Mouse (Mus musculus) intestine, embryonic 14.5 days (tissue): Measurements from ENCODE around the gene Prpf40b. TPM values are rescaled to one million over a fixed set of nuclear protein-coding genes. Genes with fewer than 3 reads are reported as not detected.
"Not testable (repeated sequence)": the region's sequence is repeated elsewhere in the genome, so short reads cannot be mapped to it uniquely, and the experiment has no call there.

Experiments used
- ATAC-seq: fragments of 200-750 bp; cut with Nextera tagmentation; replicated peaks from 2 replicates; pipeline ENCODE4 v1.8.0; 2017; ENCODE audit warnings: low read depth, moderate number of reproducible peaks, moderate TSS enrichment, moderate library complexity; ENCODE audit not compliant: low FRiP score, low TSS enrichment
- DNase-seq: peaks from one replicate; pipeline ENCODE4 v3.0.0-alpha.2; 2018; ENCODE audit warnings: low spot score
- H3K27ac ChIP-seq: fragments of 300-500 bp; sonication (generic); 2 replicates; pipeline ENCODE4 v1.5.1; 2014; ENCODE audit warnings: low read depth, mild to moderate bottlenecking, control low read depth
- H3K27me3 ChIP-seq: fragments of 300-500 bp; sonication (generic); replicated peaks from 2 replicates; pipeline ENCODE4 v1.6.1; 2014; ENCODE audit warnings: low read length, control low read depth; ENCODE audit not compliant: control insufficient read depth, insufficient read depth
- H3K36me3 ChIP-seq: fragments of 300-500 bp; sonication (generic); 2 replicates; pipeline ENCODE4 v1.6.1; 2014; ENCODE audit warnings: low read length, control low read depth; ENCODE audit not compliant: control insufficient read depth, insufficient read depth
- H3K4me1 ChIP-seq: fragments of 300-500 bp; sonication (generic); replicated peaks from 2 replicates; pipeline ENCODE4 v1.6.1; 2014; ENCODE audit warnings: low read length, control low read depth, mixed read lengths; ENCODE audit not compliant: control insufficient read depth, insufficient read depth
- H3K4me2 ChIP-seq: fragments of 300-500 bp; sonication (generic); 2 replicates; pipeline ENCODE4 v1.6.1; 2014; ENCODE audit warnings: low read length
- H3K4me3 ChIP-seq: fragments of 300-500 bp; sonication (generic); 2 replicates; pipeline ENCODE4 v1.5.1; 2014; ENCODE audit warnings: low read depth, low read length, control low read depth, mixed read lengths
- H3K9ac ChIP-seq: fragments of 300-500 bp; sonication (generic); 2 replicates; pipeline ENCODE4 v1.6.1; 2014; ENCODE audit warnings: mild to moderate bottlenecking, low read length
- H3K9me3 ChIP-seq: fragments of 300-500 bp; sonication (generic); 2 replicates; pipeline ENCODE4 v1.6.1; 2016; ENCODE audit warnings: low read length, control low read depth; ENCODE audit not compliant: control insufficient read depth
- WGBS: fragments of 180-500 bp; shearing (Covaris S2); extraction: QIAGEN DNeasy Blood & Tissue Kit; methylation state at CpG from one replicate; pipeline ENCODE4 v1.1.7; 2014; 5-methylcytosine and 5-hydroxymethylcytosine counted together
- polyA plus RNA-seq: library from polyadenylated mRNA; unstranded; fragments of >200 nt; fragmentation: Nextera tagmentation; extraction: Ambion mirVana; gene quantifications from 2 replicates; pipeline ENCODE4 v1.2.1, GENCODE M21; 2014

The Prpf40b gene
- polyA plus RNA-seq, result 40.6 and 51.1 TPM in 2 replicates

DNA sequence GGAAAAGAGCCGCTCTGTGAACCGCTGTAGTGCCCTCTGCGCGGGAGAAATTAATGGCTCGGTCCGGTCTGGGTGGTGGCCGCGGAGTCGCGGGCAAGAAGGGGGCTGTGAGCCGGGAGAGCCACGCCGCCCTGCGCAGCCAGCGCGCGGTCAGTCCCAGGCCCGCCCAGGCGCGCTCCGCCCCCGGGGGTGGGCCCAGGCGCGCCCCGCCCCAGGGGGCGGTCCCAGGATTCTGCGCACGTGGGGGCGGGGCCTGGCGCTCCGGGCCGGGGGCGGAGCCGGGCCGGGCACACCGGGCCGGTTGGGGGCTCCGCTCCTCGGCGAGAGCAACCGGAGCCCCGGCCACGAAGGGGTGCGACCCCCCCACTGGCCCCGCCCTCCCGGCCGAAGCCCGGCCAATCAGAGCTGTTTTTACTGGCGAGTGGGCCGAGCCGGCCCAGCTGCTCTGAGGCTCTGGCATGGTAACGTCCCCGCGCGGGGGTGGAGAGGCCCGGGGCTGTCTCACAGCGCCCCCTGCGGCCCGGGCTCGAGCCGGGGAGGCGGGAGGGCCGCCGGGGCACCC, at the start of gene Prpf40b:
TSS of gene Prpf40b (plus strand) at position 275 of the 562 bp plus-strand sequence.
- ATAC-seq, result peak; percentile 92
- DNase-seq, result peak; percentile 97
- Histone ChIP-seq H3K36me3 (no peaks in the 10 kb centered on the region), H3K4me3 (peak within 1 kb of the TSS; percentile 73), H3K4me2 (peak within 1 kb of the TSS; percentile 63), H3K9ac (peak within 1 kb of the TSS; percentile 66), H3K27me3 (no peaks in the 10 kb centered on the region), H3K27ac (peak within 1 kb of the TSS; percentile 87), H3K4me1 (no peaks in the 10 kb centered on the region), H3K9me3 (no peaks in the 10 kb centered on the region)
- WGBS, result 0% methylated on average over 41 of the region's 64 CpGs

- not testable (repeated sequence) for ATAC-seq, H3K9ac ChIP-seq, H3K27ac ChIP-seq, H3K4me3 ChIP-seq, H3K4me2 ChIP-seq, H3K4me1 ChIP-seq, DNase-seq, H3K9me3 ChIP-seq, H3K27me3 ChIP-seq
- WGBS, result 87% methylated on average over 6 of the region's 6 CpGs
- H3K36me3 ChIP-seq, result peaks cover 64% of the 10 kb centered on the region
These were observed 48.2 kb upstream of the Prpf40b start for GRCm38 (mm10) chr15:99246736-99247135.

GRCm38 (mm10) chr15:99248972-99249371, 45.9 kb upstream of the Prpf40b start:
- Histone ChIP-seq H3K4me3 (no peak overlapping the region), H3K9me3 (no peaks in the 10 kb centered on the region), H3K27me3 (no peaks in the 10 kb centered on the region), H3K27ac (no peak overlapping the region), H3K4me1 (peaks cover 5% of the 10 kb centered on the region), H3K36me3 (peaks cover 47% of the 10 kb centered on the region), H3K9ac (no peak overlapping the region), H3K4me2 (no peak overlapping the region)
- 72% methylated on average over 9 of the region's 9 CpGs for WGBS
- DNase-seq (no peak), ATAC-seq (no peak)

- no peaks in the 10 kb centered on the region for H3K9me3 ChIP-seq
- peaks cover 38% of the 10 kb centered on the region for H3K36me3 ChIP-seq
- no peak overlapping the region for H3K27ac ChIP-seq
- H3K4me1 ChIP-seq, result peaks cover 5% of the 10 kb centered on the region
- H3K4me3 ChIP-seq, result no peak overlapping the region
- DNase-seq (no peak), ATAC-seq (no peak)
- WGBS, result 94% methylated on average over 11 of the region's 11 CpGs
- H3K9ac ChIP-seq, result no peak overlapping the region
- no peaks in the 10 kb centered on the region for H3K27me3 ChIP-seq
- no peak overlapping the region for H3K4me2 ChIP-seq
These were observed 44.9 kb upstream of the Prpf40b start for GRCm38 (mm10) chr15:99249938-99250337.

DNA sequence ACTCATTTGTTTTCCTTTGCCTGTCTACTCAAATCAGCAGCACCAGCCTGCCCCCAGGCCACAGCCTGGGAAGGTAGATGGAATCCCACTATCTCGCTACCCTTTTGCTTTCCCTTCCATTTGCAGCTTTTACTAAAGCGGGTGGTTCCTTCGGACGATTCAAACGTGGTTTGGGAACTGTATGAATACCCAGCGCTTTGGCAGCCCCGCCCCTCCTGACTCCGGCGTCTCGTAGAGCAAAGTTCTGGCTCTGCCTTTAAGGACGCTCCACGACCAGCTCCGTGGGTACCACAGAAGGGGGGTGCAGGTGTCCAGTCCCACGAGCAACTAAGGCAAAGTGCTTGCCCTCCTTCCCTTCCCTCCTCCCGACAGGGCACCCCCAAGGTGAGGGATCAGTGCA, 43.8 kb upstream of the Prpf40b start:
- H3K4me2 ChIP-seq, result peak overlapping the region; percentile 63
- 0 out of 2 replicates have a peak, but pooled peaks have one; percentile 6 for ATAC-seq
- H3K27ac ChIP-seq, H3K4me1 ChIP-seq, DNase-seq, H3K9me3 ChIP-seq, H3K27me3 ChIP-seq: not testable (repeated sequence)
- H3K9ac ChIP-seq, result peak overlapping the region; percentile 35
- peaks cover 33% of the 10 kb centered on the region for H3K36me3 ChIP-seq
- WGBS, result under 1% methylated on average over 14 of the region's 15 CpGs
- H3K4me3 ChIP-seq, result peak overlapping the region; percentile 81

GRCm38 (mm10) chr15:99251626-99252380, 43.1 kb upstream of the Prpf40b start, which contains the start of gene Mcrs1:
Mcrs1 (minus strand) TSS chr15:99251961.
- H3K9me3 ChIP-seq, result no peaks in the 10 kb centered on the region
- H3K9ac ChIP-seq, result peak within 1 kb of the TSS; percentile 70
- WGBS, result under 1% methylated on average over 52 of the region's 52 CpGs
- no peaks in the 10 kb centered on the region for H3K27me3 ChIP-seq
- peak within 1 kb of the TSS; percentile 81 for H3K4me3 ChIP-seq
- peak within 1 kb of the TSS; percentile 97 for H3K27ac ChIP-seq
- peaks cover 5% of the 10 kb centered on the region for H3K4me1 ChIP-seq
- H3K36me3 ChIP-seq, result peaks cover 26% of the 10 kb centered on the region
- DNase-seq (peak; percentile 97), ATAC-seq (peak; percentile 89)
- peak within 1 kb of the TSS; percentile 94 for H3K4me2 ChIP-seq

DNA sequence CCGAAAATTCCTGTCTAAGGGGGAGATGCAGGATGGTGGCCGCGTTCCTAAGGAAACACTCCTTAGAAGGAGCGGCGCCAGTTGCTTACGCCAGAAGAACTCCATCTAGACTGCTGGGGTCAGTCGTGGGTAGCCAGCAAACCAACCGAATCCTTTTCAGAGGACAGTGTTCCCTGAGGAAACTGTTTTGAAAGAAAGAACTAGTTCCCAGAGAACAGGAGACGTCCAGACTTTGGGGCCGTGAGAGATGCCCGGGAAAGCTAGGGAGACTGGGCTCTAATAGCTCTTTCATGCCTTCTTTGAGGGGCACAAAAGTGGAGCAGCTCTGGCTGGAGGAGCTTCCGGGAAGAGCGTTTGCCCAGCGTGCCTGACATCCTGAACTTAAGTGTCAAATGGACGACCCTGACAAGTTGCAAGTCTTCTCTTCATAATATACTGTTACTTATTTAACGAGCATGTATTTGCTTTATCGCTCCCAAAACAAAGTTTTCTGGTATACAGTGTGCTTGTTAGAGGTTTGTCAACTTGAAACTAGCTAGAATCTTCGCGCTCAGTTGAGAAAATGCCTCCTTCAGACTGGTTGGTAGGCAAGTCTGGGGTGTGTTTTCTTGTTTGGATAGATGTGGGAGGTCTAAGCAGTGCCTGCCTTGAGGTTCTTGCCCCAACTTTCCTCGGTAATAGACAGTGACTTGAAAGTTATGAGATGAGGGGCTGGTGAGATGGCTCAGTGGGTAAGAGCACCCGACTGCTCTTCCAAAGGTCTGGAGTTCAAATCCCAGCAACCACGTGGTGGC, 42.3 kb upstream of the Prpf40b start:
- H3K4me1 ChIP-seq, result peaks cover 5% of the 10 kb centered on the region
- peak overlapping the region; percentile 94 for H3K4me2 ChIP-seq
- peak overlapping the region; percentile 70 for H3K9ac ChIP-seq
- 3% methylated on average over 22 of the region's 22 CpGs for WGBS
- H3K9me3 ChIP-seq, result no peaks in the 10 kb centered on the region
- H3K27ac ChIP-seq, result peak overlapping the region; percentile 97
- H3K36me3 ChIP-seq, result peaks cover 18% of the 10 kb centered on the region
- H3K4me3 ChIP-seq, result peak overlapping the region; percentile 81
- ATAC-seq (peak; percentile 65), DNase-seq (no peak)
- no peaks in the 10 kb centered on the region for H3K27me3 ChIP-seq

- peaks cover 13% of the 10 kb centered on the region for H3K36me3 ChIP-seq
- H3K9me3 ChIP-seq, H3K4me3 ChIP-seq, H3K27me3 ChIP-seq, ATAC-seq, H3K9ac ChIP-seq, DNase-seq, H3K4me1 ChIP-seq: not testable (repeated sequence)
- WGBS, result 37% methylated on average over 2 of the region's 2 CpGs
- peak overlapping the region; percentile 97 for H3K27ac ChIP-seq
- H3K4me2 ChIP-seq, result peak overlapping the region; percentile 94
These were observed 41.8 kb upstream of the Prpf40b start for GRCm38 (mm10) chr15:99253175-99253479.
